Mouse (Mus musculus): ENCODE results near the gene Csnk2a1. TPM values are rescaled to one million over a fixed set of nuclear protein-coding genes. Genes with fewer than 3 reads are reported as not detected.

Csnk2a1 gene
- polyA plus RNA-seq, 1 experiment from 2014 or later, result 122 TPM

Other genes starting within 250 kb of the Csnk2a1 start
- 68.1 and 71.4 TPM in 2 replicates for gene Fam110a, start 246.6 kb upstream of the Csnk2a1 start, polyA plus RNA-seq (2015; fragmentation: Nextera tagmentation; extraction: Ambion mirVana)
- 0.55 and 1.2 TPM in 2 replicates for gene Slc52a3, start 230.3 kb upstream of the Csnk2a1 start, polyA plus RNA-seq (2015; fragmentation: Nextera tagmentation; extraction: Ambion mirVana)
- gene Scrt2, start 145.3 kb upstream of the Csnk2a1 start, polyA plus RNA-seq (2015; fragmentation: Nextera tagmentation; extraction: Ambion mirVana), result 24.0 and 27.8 TPM in 2 replicates
- 16.1 and 16.8 TPM in 2 replicates for gene Srxn1, start 121.3 kb upstream of the Csnk2a1 start, polyA plus RNA-seq (2015; fragmentation: Nextera tagmentation; extraction: Ambion mirVana)
- gene Tcf15, start 83.3 kb upstream of the Csnk2a1 start, polyA plus RNA-seq (2015; fragmentation: Nextera tagmentation; extraction: Ambion mirVana), result 2.8 and 3.2 TPM in 2 replicates
- 32.2 and 34.3 TPM in 2 replicates for gene Tbc1d20, start 67.0 kb downstream of the Csnk2a1 start, polyA plus RNA-seq (2015; fragmentation: Nextera tagmentation; extraction: Ambion mirVana)
- 97.5 and 98.9 TPM in 2 replicates for gene Rbck1, start 105.8 kb downstream of the Csnk2a1 start, polyA plus RNA-seq (2015; fragmentation: Nextera tagmentation; extraction: Ambion mirVana)
- 0.97 and 1.5 TPM in 2 replicates for gene Trib3, start 117.2 kb downstream of the Csnk2a1 start, polyA plus RNA-seq (2015; fragmentation: Nextera tagmentation; extraction: Ambion mirVana)
- 28.1 and 34.2 TPM in 2 replicates for gene Nrsn2, start 149.8 kb downstream of the Csnk2a1 start, polyA plus RNA-seq (2015; fragmentation: Nextera tagmentation; extraction: Ambion mirVana)
- 16.4 and 16.9 TPM in 2 replicates for gene Sox12, start 171.2 kb downstream of the Csnk2a1 start, polyA plus RNA-seq (2015; fragmentation: Nextera tagmentation; extraction: Ambion mirVana)
- 20.1 and 21.5 TPM in 2 replicates for gene Zcchc3, start 188.2 kb downstream of the Csnk2a1 start, polyA plus RNA-seq (2015; fragmentation: Nextera tagmentation; extraction: Ambion mirVana)
- gene 6820408C15Rik, start 188.7 kb downstream of the Csnk2a1 start, polyA plus RNA-seq (2015; fragmentation: Nextera tagmentation; extraction: Ambion mirVana), result 1.9 and 3.9 TPM in 2 replicates
- not detected in 2 replicates for gene Defb23, start 237.8 kb downstream of the Csnk2a1 start, polyA plus RNA-seq (2015; fragmentation: Nextera tagmentation; extraction: Ambion mirVana)